Mouse (Mus musculus): ENCODE results near the gene Cog5. TPM values are rescaled to one million over a fixed set of nuclear protein-coding genes. Genes with fewer than 3 reads are reported as not detected.

Cog5 gene
- total and polyA plus RNA-seq, 3 experiments: 27.1 to 28.4 TPM; not detected in 1

DNA sequence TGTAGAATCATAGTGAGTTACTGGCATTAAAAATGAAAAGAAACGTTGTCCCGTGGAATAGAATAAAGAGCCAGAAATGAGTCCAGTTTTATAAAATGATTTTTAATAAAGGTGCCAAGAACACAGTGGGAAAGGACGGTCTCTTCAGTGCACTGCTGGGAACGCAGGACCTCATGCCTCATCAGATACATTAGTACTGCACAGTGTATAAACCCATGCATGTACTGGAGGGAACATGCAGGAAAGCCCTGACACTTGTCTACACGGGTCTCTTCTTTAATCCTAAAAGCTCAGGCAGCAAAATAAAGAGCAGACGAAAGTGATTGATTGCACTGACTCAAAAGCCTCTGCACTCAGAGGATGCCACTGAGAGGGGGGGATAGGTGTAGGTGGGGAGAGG, 236.0 kb downstream of the Cog5 start:
- TF ChIP-seq EP300 (IDR thresholded peaks at IDR 0.05; ENCODE audit: low read depth in 1 of 2, low read length in 2 of 2): no peak
- TF ChIP-seq MEF2A (IDR thresholded peaks at IDR 0.05; ENCODE audit: extremely low read depth, insufficient replicate concordance, low read depth, low read length, poor library complexity, severe bottlenecking): no peak
- no peak for TF ChIP-seq TCF12 (IDR thresholded peaks at IDR 0.05; ENCODE audit: low read depth, low read length)
- no peak for TF ChIP-seq BHLHE40 (IDR thresholded peaks at IDR 0.05; ENCODE audit: borderline replicate concordance, low read depth, low read length)
- TF ChIP-seq POLR2A (IDR thresholded peaks at IDR 0.05; ENCODE audit: control insufficient read depth in 1 of 2, insufficient read depth in 1 of 2, low read depth in 1 of 2, low read length in 2 of 2, poor library complexity in 1 of 2): no peak
- Histone ChIP-seq H3K36me3 (ENCODE audit: control insufficient read depth in 1 of 2, insufficient read depth in 2 of 2, low read length in 2 of 2) (peaks cover 0 to 6% of the 10 kb centered on the region in 2 experiments; a peak in 2 of 4 replicates), H3K9me3 (replicated peaks; ENCODE audit: insufficient read depth, low read length) (no peaks in the 10 kb centered on the region), H3K4me3 (ENCODE audit: control insufficient read depth in 1 of 2, insufficient read depth in 1 of 2, low read depth in 2 of 2, low read length in 2 of 2) (no peak overlapping the region), H3K9ac (ENCODE audit: control insufficient read depth, low read depth, low read length, poor library complexity, severe bottlenecking) (no peak overlapping the region), H3K79me2 (ENCODE audit: control insufficient read depth, insufficient read depth, low read length, poor library complexity) (no peaks in the 10 kb centered on the region), H3K4me1 (ENCODE audit: control insufficient read depth in 1 of 2, insufficient read depth in 2 of 2, low read length in 2 of 2) (no peaks in the 10 kb centered on the region), H3K27ac (ENCODE audit: control insufficient read depth, low read depth, low read length) (no peak overlapping the region), H3K27me3 (ENCODE audit: control insufficient read depth in 1 of 2, insufficient read depth in 2 of 2, low read length in 2 of 2) (no peaks in the 10 kb centered on the region)
- DNase-seq (ENCODE audit: low read depth, low spot score): no peak

DNA sequence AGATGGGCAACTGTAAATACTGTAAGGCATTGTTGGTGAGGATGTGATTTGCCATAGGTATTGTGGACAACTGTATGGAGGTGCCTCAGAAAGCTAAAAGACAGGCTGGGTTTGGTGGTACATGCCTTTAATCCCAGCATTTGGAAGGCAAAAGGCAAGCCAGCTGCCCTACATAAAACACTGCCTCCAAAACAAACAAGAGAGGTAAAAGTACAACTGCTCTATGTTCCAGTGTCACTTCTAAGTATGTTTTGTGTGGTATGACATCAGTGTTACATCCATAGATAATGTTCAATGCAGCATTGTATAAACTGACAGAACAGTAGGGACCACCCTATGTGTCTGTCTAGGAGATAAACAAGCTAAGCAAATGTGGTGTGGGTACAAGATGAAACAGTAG, 237.4 kb downstream of the Cog5 start:
- Histone ChIP-seq H3K36me3 (ENCODE audit: control insufficient read depth in 1 of 2, insufficient read depth in 2 of 2, low read length in 2 of 2) (peaks cover 0 to 4% of the 10 kb centered on the region in 2 experiments; a peak in 2 of 4 replicates), H3K4me3 (ENCODE audit: control insufficient read depth in 1 of 2, insufficient read depth in 1 of 2, low read depth in 2 of 2, low read length in 2 of 2) (no peak overlapping the region), H3K9me3 (replicated peaks; ENCODE audit: insufficient read depth, low read length) (no peaks in the 10 kb centered on the region), H3K27me3 (ENCODE audit: control insufficient read depth in 1 of 2, insufficient read depth in 2 of 2, low read length in 2 of 2) (no peaks in the 10 kb centered on the region), H3K27ac (ENCODE audit: control insufficient read depth, low read depth, low read length) (no peak overlapping the region), H3K79me2 (ENCODE audit: control insufficient read depth, insufficient read depth, low read length, poor library complexity) (no peaks in the 10 kb centered on the region), H3K4me1 (ENCODE audit: control insufficient read depth in 1 of 2, insufficient read depth in 2 of 2, low read length in 2 of 2) (no peaks in the 10 kb centered on the region), H3K9ac (ENCODE audit: control insufficient read depth, low read depth, low read length, poor library complexity, severe bottlenecking) (no peak overlapping the region)
- no peak for DNase-seq (ENCODE audit: low read depth, low spot score)
- TF ChIP-seq BHLHE40 (IDR thresholded peaks at IDR 0.05; ENCODE audit: borderline replicate concordance, low read depth, low read length): no peak
- no peak for TF ChIP-seq USF2 (IDR thresholded peaks at IDR 0.05; ENCODE audit: borderline replicate concordance in 1 of 2, insufficient read depth in 1 of 2, low read depth in 1 of 2, low read length in 2 of 2)
- no peak for TF ChIP-seq MAX (IDR thresholded peaks at IDR 0.05; ENCODE audit: low read length)
- no peak for TF ChIP-seq TBP (IDR thresholded peaks at IDR 0.05; ENCODE audit: low read depth, low read length)
- TF ChIP-seq MAFK (IDR thresholded peaks at IDR 0.05; ENCODE audit: borderline replicate concordance, low read depth, low read length): no peak
- TF ChIP-seq MYC (IDR thresholded peaks at IDR 0.05; ENCODE audit: low read depth, low read length): no peak
- no peak for TF ChIP-seq GABPA (IDR thresholded peaks at IDR 0.05; ENCODE audit: low read depth, low read length)
- no peak for TF ChIP-seq NRF1 (IDR thresholded peaks at IDR 0.05; ENCODE audit: insufficient read depth, low read depth, low read length, poor library complexity, severe bottlenecking)
- no peak for TF ChIP-seq ZKSCAN1 (IDR thresholded peaks at IDR 0.05; ENCODE audit: low read depth, low read length)
- TF ChIP-seq SIN3A (IDR thresholded peaks at IDR 0.05; ENCODE audit: low read length): no peak
- no peak for TF ChIP-seq ETS1 (IDR thresholded peaks at IDR 0.05; ENCODE audit: low read depth, low read length)
- no peak for TF ChIP-seq POLR2AphosphoS5 (IDR thresholded peaks at IDR 0.05; ENCODE audit: borderline replicate concordance, low read depth, low read length)
- TF ChIP-seq SMC3 (IDR thresholded peaks at IDR 0.05; ENCODE audit: low read depth, low read length): no peak
- no peak for TF ChIP-seq POLR2AphosphoS2 (IDR thresholded peaks at IDR 0.05; ENCODE audit: low read length)
